Mouse (Mus musculus) MEL (cell line): Measurements from ENCODE around the gene Pgpep1l. TPM values are rescaled to one million over a fixed set of nuclear protein-coding genes. Genes with fewer than 3 reads are reported as not detected.

Source experiments
- DNase-seq: peaks from one replicate; pipeline ENCODE4 v3.0.0; 2011; ENCODE audit warnings: low read depth, low spot score
- H3K27ac ChIP-seq: 2 replicates; pipeline ENCODE4 v1.5.1; 2012; ENCODE audit warnings: low read depth, mild to moderate bottlenecking, control low read depth, low read length, moderate library complexity; ENCODE audit not compliant: control insufficient read depth
- H3K27me3 ChIP-seq, 2 experiments: fragments of 150-350 bp in 1 of 2; sonication (generic) in 1 of 2; 2 replicates each; pipeline ENCODE4 v1.6.1; 2012; ENCODE audit warnings: low read length in 2 of 2, mild to moderate bottlenecking in 2 of 2, improper control_type of control experiment in 1 of 2, moderate library complexity in 1 of 2; ENCODE audit not compliant: insufficient read depth in 2 of 2, control insufficient read depth in 1 of 2
- H3K36me3 ChIP-seq, 2 experiments: 2 replicates each; pipeline ENCODE4 v1.6.1; 2012 to 2014; ENCODE audit warnings: low read length in 2 of 2, improper control_type of control experiment in 1 of 2, inconsistent platforms in 1 of 2, mild to moderate bottlenecking in 1 of 2; ENCODE audit not compliant: insufficient read depth in 2 of 2, control insufficient read depth in 1 of 2
- H3K4me1 ChIP-seq, 2 experiments: fragments of 150-350 bp in 1 of 2; sonication (generic) in 1 of 2; 2 replicates each; pipeline ENCODE4 v1.6.1; 2012; ENCODE audit warnings: low read length in 2 of 2, improper control_type of control experiment in 1 of 2, mild to moderate bottlenecking in 1 of 2; ENCODE audit not compliant: insufficient read depth in 2 of 2, control insufficient read depth in 1 of 2
- H3K4me3 ChIP-seq, 2 experiments: fragments of 150-350 bp in 1 of 2; sonication (generic) in 1 of 2; 2 replicates each; pipeline ENCODE4 v1.5.1; 2012; ENCODE audit warnings: low read depth in 2 of 2, low read length in 2 of 2, mild to moderate bottlenecking in 2 of 2, moderate library complexity in 2 of 2, control low read depth in 1 of 2, improper control_type of control experiment in 1 of 2; ENCODE audit not compliant: control insufficient read depth in 1 of 2, insufficient read depth in 1 of 2
- H3K79me2 ChIP-seq: 2 replicates; pipeline ENCODE4 v1.6.1; 2012; ENCODE audit warnings: mild to moderate bottlenecking, low read length, moderate library complexity; ENCODE audit not compliant: control insufficient read depth, poor library complexity, insufficient read depth
- H3K9ac ChIP-seq: 2 replicates; pipeline ENCODE4 v1.6.1; 2012; ENCODE audit warnings: low read depth, mild to moderate bottlenecking, control low read depth, low read length, moderate library complexity; ENCODE audit not compliant: control insufficient read depth, poor library complexity, severe bottlenecking
- H3K9me3 ChIP-seq: fragments of 150-350 bp; sonication (generic); replicated peaks from 2 replicates; pipeline ENCODE4 v1.6.1; 2012; ENCODE audit warnings: mild to moderate bottlenecking, low read length, improper control_type of control experiment, moderate library complexity; ENCODE audit not compliant: insufficient read depth
- BHLHE40 ChIP-seq: IDR thresholded peaks from 2 replicates; pipeline ENCODE4 v1.6.1; 2012; ENCODE audit warnings: low read depth, mild to moderate bottlenecking, inconsistent platforms, low read length, improper control_type of control experiment, borderline replicate concordance
- CTCF ChIP-seq, 3 experiments: IDR thresholded peaks in 2 of 3; conservative IDR thresholded peaks in 1 of 3; 2 replicates each; pipeline ENCODE4 v1.5.1; 2011 to 2012; ENCODE audit warnings: low read length in 3 of 3, low read depth in 2 of 3, mild to moderate bottlenecking in 2 of 3, improper control_type of control experiment in 1 of 3, inconsistent platforms in 1 of 3, mixed read lengths in 1 of 3, moderate library complexity in 1 of 3; ENCODE audit not compliant: control insufficient read depth in 1 of 3, insufficient read depth in 1 of 3, poor library complexity in 1 of 3, severe bottlenecking in 1 of 3
- E2F4 ChIP-seq: IDR thresholded peaks from 2 replicates; pipeline ENCODE4 v1.6.1; 2011; ENCODE audit warnings: low read depth, low read length, improper control_type of control experiment, borderline replicate concordance
- ETS1 ChIP-seq: IDR thresholded peaks from 2 replicates; pipeline ENCODE4 v1.6.1; 2012; ENCODE audit warnings: low read depth, mild to moderate bottlenecking, inconsistent platforms, low read length, improper control_type of control experiment, moderate library complexity
- GABPA ChIP-seq: IDR thresholded peaks from 2 replicates; pipeline ENCODE4 v1.6.1; 2012; ENCODE audit warnings: low read depth, mild to moderate bottlenecking, inconsistent platforms, low read length, improper control_type of control experiment, moderate library complexity
- HCFC1 ChIP-seq: IDR thresholded peaks from 2 replicates; pipeline ENCODE4 v1.6.1; 2012; ENCODE audit warnings: low read depth, mild to moderate bottlenecking, inconsistent platforms, low read length, improper control_type of control experiment, moderate library complexity
- KAT2A ChIP-seq: conservative IDR thresholded peaks from 2 replicates; pipeline ENCODE4 v1.6.1; 2012; ENCODE audit warnings: low read depth, low read length, improper control_type of control experiment, inconsistent platforms
- MAX ChIP-seq: IDR thresholded peaks from 2 replicates; pipeline ENCODE4 v1.6.1; 2011; ENCODE audit warnings: low read length, improper control_type of control experiment
- MAZ ChIP-seq: IDR thresholded peaks from 2 replicates; pipeline ENCODE4 v1.6.1; 2012; ENCODE audit warnings: low read depth, mild to moderate bottlenecking, inconsistent platforms, low read length, improper control_type of control experiment
- MXI1 ChIP-seq: IDR thresholded peaks from 2 replicates; pipeline ENCODE4 v1.6.1; 2011; ENCODE audit warnings: mild to moderate bottlenecking, low read depth, low read length, improper control_type of control experiment
- NRF1 ChIP-seq: IDR thresholded peaks from 2 replicates; pipeline ENCODE4 v1.6.1; 2014; ENCODE audit warnings: low read depth, mild to moderate bottlenecking, inconsistent platforms, low read length, improper control_type of control experiment, moderate library complexity; ENCODE audit not compliant: poor library complexity, insufficient read depth, severe bottlenecking
- POLR2A ChIP-seq, 2 experiments: IDR thresholded peaks; 2 replicates each; pipeline ENCODE4 v1.6.1; 2011 to 2012; ENCODE audit warnings: low read length in 2 of 2, mild to moderate bottlenecking in 2 of 2, control low read depth in 1 of 2, improper control_type of control experiment in 1 of 2, low read depth in 1 of 2, moderate library complexity in 1 of 2; ENCODE audit not compliant: control insufficient read depth in 1 of 2, insufficient read depth in 1 of 2, poor library complexity in 1 of 2
- RCOR1 ChIP-seq: IDR thresholded peaks from 2 replicates; pipeline ENCODE4 v1.6.1; 2012; ENCODE audit warnings: low read depth, mild to moderate bottlenecking, inconsistent platforms, low read length, improper control_type of control experiment
- SIN3A ChIP-seq: IDR thresholded peaks from 2 replicates; pipeline ENCODE4 v1.6.1; 2012; ENCODE audit warnings: low read length, improper control_type of control experiment, inconsistent platforms
- TAL1 ChIP-seq: IDR thresholded peaks from 2 replicates; pipeline ENCODE4 v1.6.1; 2012; ENCODE audit warnings: mild to moderate bottlenecking, inconsistent platforms, low read length, moderate library complexity, mixed read lengths
- UBTF ChIP-seq: IDR thresholded peaks from 2 replicates; pipeline ENCODE4 v1.6.1; 2012; ENCODE audit warnings: low read depth, mild to moderate bottlenecking, inconsistent platforms, low read length, improper control_type of control experiment, moderate library complexity, borderline replicate concordance; ENCODE audit not compliant: insufficient read depth
- ZC3H11A ChIP-seq: IDR thresholded peaks from 2 replicates; pipeline ENCODE4 v1.6.1; 2012; ENCODE audit warnings: low read depth, mild to moderate bottlenecking, inconsistent platforms, low read length, improper control_type of control experiment
- ZKSCAN1 ChIP-seq: IDR thresholded peaks from 2 replicates; pipeline ENCODE4 v1.6.1; 2012; ENCODE audit warnings: low read depth, mild to moderate bottlenecking, inconsistent platforms, low read length, improper control_type of control experiment, moderate library complexity
- ZNF384 ChIP-seq: IDR thresholded peaks from 2 replicates; pipeline ENCODE4 v1.6.1; 2012; ENCODE audit warnings: low read depth, mild to moderate bottlenecking, inconsistent platforms, low read length, improper control_type of control experiment
- polyA plus RNA-seq, 2 experiments: library from polyadenylated mRNA; stranded (reverse) in 1 of 2; unstranded in 1 of 2; fragments of >175 nt in 1 of 2; fragments of >200 nt in 1 of 2; gene quantifications; 2 replicates each; pipeline versions ENCODE4 v1.2.1 to v1.2.4; 2012; ENCODE audit warnings: low replicate concordance in 2 of 2, low read depth in 1 of 2; ENCODE audit not compliant: insufficient read length in 2 of 2, insufficient read depth in 1 of 2, missing spikeins in 1 of 2
- total RNA-seq: library from RNA; depleted of rRNA; stranded (reverse); fragments of 300-350 nt; gene quantifications from 2 replicates; pipeline ENCODE4 v1.2.3, GENCODE M21; 2012

Pgpep1l gene
- total and polyA plus RNA-seq, 3 experiments, result not detected

- no peak overlapping the region for H3K4me3 ChIP-seq
- no peaks in the 10 kb centered on the region for H3K4me1 ChIP-seq
- no peak overlapping the region for H3K27ac ChIP-seq
- H3K9ac ChIP-seq, result no peak overlapping the region
- no peaks in the 10 kb centered on the region for H3K27me3 ChIP-seq
- H3K9me3 ChIP-seq, result no peaks in the 10 kb centered on the region
- TF ChIP-seq POLR2A (IDR thresholded peaks at IDR 0.05; ENCODE audit: control insufficient read depth in 1 of 2, insufficient read depth in 1 of 2, low read depth in 1 of 2, low read length in 2 of 2, poor library complexity in 1 of 2), result no peak
- no peak for TF ChIP-seq E2F4
- no peak for TF ChIP-seq KAT2A
- no peak for TF ChIP-seq CTCF (IDR thresholded peaks at IDR 0.05 in 2 of 3, conservative IDR thresholded peaks at IDR 0.05 in 1 of 3; ENCODE audit: control insufficient read depth in 1 of 3, insufficient read depth in 1 of 3, low read depth in 2 of 3, low read length in 3 of 3, poor library complexity in 1 of 3, severe bottlenecking in 1 of 3)
- peaks cover 0 to 2% of the 10 kb centered on the region in 2 experiments; a peak in 3 of 4 replicates for H3K36me3 ChIP-seq
- H3K79me2 ChIP-seq, result no peaks in the 10 kb centered on the region
- DNase-seq, result no peak
Observed at GRCm38 (mm10) chr7:68210417-68210816, 53.6 kb downstream of the Pgpep1l start.

GRCm38 (mm10) chr7:68209039-68209438, 55.0 kb downstream of the Pgpep1l start:
- no peak for TF ChIP-seq ZC3H11A
- TF ChIP-seq NRF1, result no peak
- TF ChIP-seq HCFC1, result no peak
- TF ChIP-seq UBTF, result no peak
- TF ChIP-seq ZKSCAN1, result no peak
- no peak for TF ChIP-seq BHLHE40
- TF ChIP-seq ZNF384, result no peak
- TF ChIP-seq ETS1, result no peak
- TF ChIP-seq MXI1, result no peak
- TF ChIP-seq E2F4, result no peak
- no peak for TF ChIP-seq MAX
- no peak for TF ChIP-seq MAZ
- no peak for TF ChIP-seq GABPA
- TF ChIP-seq TAL1, result no peak
- no peak for TF ChIP-seq RCOR1
- no peak for TF ChIP-seq POLR2A (IDR thresholded peaks at IDR 0.05; ENCODE audit: control insufficient read depth in 1 of 2, insufficient read depth in 1 of 2, low read depth in 1 of 2, low read length in 2 of 2, poor library complexity in 1 of 2)
- TF ChIP-seq SIN3A, result no peak
- Histone ChIP-seq H3K36me3 (peaks cover 0 to 2% of the 10 kb centered on the region in 2 experiments; a peak in 3 of 4 replicates), H3K9me3 (no peaks in the 10 kb centered on the region), H3K4me3 (no peak overlapping the region), H3K27ac (no peak overlapping the region), H3K27me3 (no peaks in the 10 kb centered on the region), H3K79me2 (no peaks in the 10 kb centered on the region), H3K9ac (no peak overlapping the region), H3K4me1 (no peaks in the 10 kb centered on the region)
- no peak for DNase-seq
